Mouse (Mus musculus) heart, embryonic 15.5 days (tissue): ENCODE measurements around the gene Pecam1. TPM values are rescaled to one million over a fixed set of nuclear protein-coding genes. Genes with fewer than 3 reads are reported as not detected.

ENCODE experiments used
- ATAC-seq: fragments of 200-750 bp; cut with Nextera tagmentation; replicated peaks from 2 replicates; pipeline ENCODE4 v1.8.0; 2017; ENCODE audit warnings: low read depth, moderate TSS enrichment; ENCODE audit not compliant: insufficient number of reproducible peaks, insufficient read depth, low FRiP score
- H3K27ac ChIP-seq: fragments of 300-500 bp; sonication (generic); 2 replicates; pipeline ENCODE4 v1.5.1; 2015; ENCODE audit warnings: mild to moderate bottlenecking, inconsistent platforms
- H3K27me3 ChIP-seq: fragments of 300-500 bp; sonication (generic); 2 replicates; pipeline ENCODE4 v1.6.1; 2015; ENCODE audit warnings: inconsistent platforms
- H3K36me3 ChIP-seq: fragments of 300-500 bp; sonication (generic); 2 replicates; pipeline ENCODE4 v1.6.1; 2015; ENCODE audit warnings: mild to moderate bottlenecking, inconsistent platforms
- H3K4me1 ChIP-seq: fragments of 300-500 bp; sonication (generic); replicated peaks from 2 replicates; pipeline ENCODE4 v1.6.1; 2015; ENCODE audit warnings: inconsistent platforms
- H3K4me2 ChIP-seq: fragments of 300-500 bp; sonication (generic); 2 replicates; pipeline ENCODE4 v1.6.1; 2015; ENCODE audit warnings: inconsistent platforms, mild to moderate bottlenecking, moderate library complexity
- H3K4me3 ChIP-seq: fragments of 300-500 bp; sonication (generic); 2 replicates; pipeline ENCODE4 v1.5.1; 2015; ENCODE audit warnings: mild to moderate bottlenecking, inconsistent platforms
- H3K9ac ChIP-seq: fragments of 300-500 bp; sonication (generic); 2 replicates; pipeline ENCODE4 v1.6.1; 2015; ENCODE audit warnings: mild to moderate bottlenecking, inconsistent platforms
- H3K9me3 ChIP-seq: fragments of 300-500 bp; sonication (generic); replicated peaks from 2 replicates; pipeline ENCODE4 v1.6.1; 2016; ENCODE audit warnings: inconsistent platforms
- WGBS: fragments of 180-500 bp; shearing (Covaris S2); methylation state at CpG from one replicate; pipeline ENCODE4 v1.1.7; 2015; ENCODE audit warnings: mixed read lengths; 5-methylcytosine and 5-hydroxymethylcytosine counted together
- polyA plus RNA-seq: library from polyadenylated mRNA; unstranded; fragments of >200 nt; fragmentation: Nextera tagmentation; extraction: Ambion mirVana; gene quantifications from 2 replicates; pipeline ENCODE4 v1.2.1, GENCODE M21; 2015

Pecam1 gene
- polyA plus RNA-seq, 1 experiment from 2014 or later: 69.2 TPM

GRCm38 (mm10) chr11:106707085-106707484 is 43.3 kb downstream of the Pecam1 start:
- no peak for ATAC-seq
- 66% methylated on average over 8 of the region's 8 CpGs for WGBS
- Histone ChIP-seq H3K27me3 (no peaks in the 10 kb centered on the region), H3K27ac (no peak overlapping the region), H3K4me1 (peaks cover 19% of the 10 kb centered on the region), H3K9me3 (no peaks in the 10 kb centered on the region), H3K4me3 (no peak overlapping the region), H3K9ac (no peak overlapping the region), H3K4me2 (no peak overlapping the region), H3K36me3 (no peaks in the 10 kb centered on the region)

GRCm38 (mm10) chr11:106706212-106706611 is 44.2 kb downstream of the Pecam1 start:
- no peak overlapping the region for H3K4me2 ChIP-seq
- 19% methylated on average over 4 of the region's 4 CpGs for WGBS
- ATAC-seq: no peak
- peaks cover 19% of the 10 kb centered on the region for H3K4me1 ChIP-seq
- H3K27ac ChIP-seq: no peak overlapping the region
- no peaks in the 10 kb centered on the region for H3K27me3 ChIP-seq
- no peak overlapping the region for H3K4me3 ChIP-seq
- H3K9me3 ChIP-seq: no peaks in the 10 kb centered on the region
- H3K36me3 ChIP-seq: no peaks in the 10 kb centered on the region
- no peak overlapping the region for H3K9ac ChIP-seq

DNA sequence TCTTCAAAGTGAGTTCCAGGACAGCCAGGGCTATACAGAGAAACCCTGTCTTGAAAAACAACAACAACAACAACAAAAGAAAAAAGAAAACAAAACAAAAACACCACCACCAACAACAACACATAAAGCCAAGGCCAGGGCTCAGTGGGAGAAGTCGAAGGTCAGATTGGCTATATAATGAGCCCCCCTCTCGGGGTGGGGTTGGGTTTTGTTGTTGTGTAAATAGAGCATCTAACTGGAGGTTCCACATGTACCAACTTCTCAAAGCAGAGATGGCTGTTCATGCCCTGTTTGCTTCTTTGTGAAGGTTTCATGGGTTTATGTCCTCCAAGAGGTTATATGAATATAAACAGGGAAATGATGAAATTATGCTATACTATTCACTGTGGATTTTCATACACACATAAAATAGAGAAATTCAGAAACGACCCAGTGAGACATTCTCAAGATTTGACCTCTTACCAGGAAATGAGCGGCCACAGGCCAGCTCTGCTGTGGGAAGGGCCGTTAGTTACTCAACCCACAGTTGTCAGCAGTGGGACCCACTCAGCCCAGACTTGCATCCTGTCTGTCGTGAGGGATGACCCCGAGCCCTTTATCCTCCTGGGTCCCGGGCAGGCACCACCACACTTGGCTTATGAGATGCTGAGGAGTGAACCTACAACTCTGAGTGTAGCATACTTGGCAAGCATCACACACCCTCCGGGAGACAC is 45.9 kb downstream of the Pecam1 start:
- no peaks in the 10 kb centered on the region for H3K27me3 ChIP-seq
- H3K9ac ChIP-seq: no peak overlapping the region
- ATAC-seq: no peak
- WGBS: 67% methylated on average over 9 of the region's 9 CpGs
- H3K36me3 ChIP-seq: no peaks in the 10 kb centered on the region
- H3K4me3 ChIP-seq: no peak overlapping the region
- H3K4me1 ChIP-seq: peaks cover 16% of the 10 kb centered on the region
- no peak overlapping the region for H3K4me2 ChIP-seq
- H3K27ac ChIP-seq: no peak overlapping the region
- H3K9me3 ChIP-seq: no peaks in the 10 kb centered on the region

DNA sequence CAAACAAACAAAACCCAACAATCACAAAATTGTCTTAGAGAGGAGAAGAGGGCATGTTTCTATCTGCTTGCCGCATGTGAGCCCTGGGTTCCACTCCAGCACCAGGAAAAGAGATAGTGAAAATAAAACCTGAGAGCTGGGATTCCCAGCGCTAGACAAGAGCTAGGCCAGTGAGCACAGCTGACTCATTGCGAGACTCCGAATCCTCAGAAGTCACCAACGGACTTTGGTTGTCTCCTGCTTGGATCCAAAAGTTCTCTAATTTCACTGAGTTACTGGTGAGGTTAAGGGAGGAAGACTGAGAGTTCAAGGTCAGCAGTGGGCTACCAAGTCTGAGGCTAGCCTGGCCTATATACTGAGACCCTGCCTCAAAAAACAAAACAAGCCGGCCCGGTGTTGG is 46.5 kb downstream of the Pecam1 start:
- Histone ChIP-seq H3K4me3 (no peak overlapping the region), H3K9me3 (no peaks in the 10 kb centered on the region), H3K27me3 (no peaks in the 10 kb centered on the region), H3K27ac (no peak overlapping the region), H3K9ac (no peak overlapping the region), H3K36me3 (no peaks in the 10 kb centered on the region), H3K4me2 (no peak overlapping the region), H3K4me1 (peaks cover 15% of the 10 kb centered on the region)
- ATAC-seq: no peak
- WGBS: 92% methylated on average over 7 of the region's 7 CpGs

DNA sequence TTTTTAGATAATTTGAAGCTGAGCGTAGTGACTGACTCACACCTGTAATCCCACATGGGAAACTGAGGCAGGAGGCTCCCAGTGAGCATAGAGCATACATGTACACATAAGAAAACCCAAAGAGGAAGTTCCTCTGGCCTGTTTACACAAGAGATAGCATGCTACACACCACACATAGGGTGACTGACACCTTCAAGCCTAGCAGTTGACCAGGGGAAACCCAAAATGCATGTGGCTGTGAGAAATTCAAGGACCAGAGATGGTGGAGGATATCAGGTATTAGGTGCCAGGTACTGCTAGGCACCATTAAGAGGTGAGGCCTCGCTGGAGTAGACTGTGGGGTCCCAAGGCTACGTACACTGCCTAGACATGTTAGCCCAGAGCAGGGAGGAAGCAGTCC is 47.8 kb downstream of the Pecam1 start:
- Histone ChIP-seq H3K4me2 (no peak overlapping the region), H3K36me3 (no peaks in the 10 kb centered on the region), H3K9ac (no peak overlapping the region), H3K27ac (no peak overlapping the region), H3K27me3 (no peaks in the 10 kb centered on the region), H3K4me3 (no peak overlapping the region), H3K9me3 (no peaks in the 10 kb centered on the region; the same call in 1 of the 2 replicates), H3K4me1 (peaks cover 11% of the 10 kb centered on the region)
- no peak for ATAC-seq
- 81% methylated on average over 3 of the region's 3 CpGs for whole genome bisulfite sequencing

GRCm38 (mm10) chr11:106701589-106701988 is 48.8 kb downstream of the Pecam1 start:
- 74% methylated on average over 9 of the region's 9 CpGs for WGBS
- H3K27ac ChIP-seq: no peak overlapping the region
- no peak overlapping the region for H3K9ac ChIP-seq
- H3K36me3 ChIP-seq: no peaks in the 10 kb centered on the region
- peaks cover 4% of the 10 kb centered on the region; the same call in 1 of the 2 replicates for H3K4me1 ChIP-seq
- ATAC-seq: no peak
- no peak overlapping the region for H3K4me2 ChIP-seq
- H3K9me3 ChIP-seq: no peaks in the 10 kb centered on the region; the same call in 1 of the 2 replicates
- H3K27me3 ChIP-seq: no peaks in the 10 kb centered on the region
- no peak overlapping the region for H3K4me3 ChIP-seq

DNA sequence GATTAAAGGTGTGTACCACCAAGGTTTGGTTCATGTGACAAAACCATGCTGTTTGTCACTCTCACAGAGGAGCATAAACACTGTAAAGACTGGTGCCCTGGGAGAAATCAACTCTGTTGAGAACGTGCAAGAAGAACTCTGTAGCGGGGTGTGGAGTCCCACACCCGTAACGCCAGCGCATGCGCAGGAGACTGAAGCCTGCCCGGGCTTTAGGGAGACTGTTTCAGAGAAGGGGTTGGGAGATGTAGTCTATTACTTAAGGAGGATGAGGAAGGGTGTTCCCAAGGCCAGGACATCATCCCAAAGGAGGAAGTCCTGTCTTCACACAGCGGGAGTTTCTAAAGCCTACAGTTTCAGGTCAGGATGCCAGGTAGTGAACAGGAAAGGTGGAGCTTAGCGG is 51.3 kb downstream of the Pecam1 start:
- Histone ChIP-seq H3K4me1 (no peaks in the 10 kb centered on the region), H3K27ac (no peak overlapping the region), H3K9me3 (no peaks in the 10 kb centered on the region; the same call in 1 of the 2 replicates), H3K36me3 (no peaks in the 10 kb centered on the region), H3K27me3 (no peaks in the 10 kb centered on the region), H3K9ac (no peak overlapping the region), H3K4me3 (no peak overlapping the region), H3K4me2 (no peak overlapping the region)
- no peak for ATAC-seq
- 94% methylated on average over 9 of the region's 9 CpGs for WGBS

- 87% methylated on average over 6 of the region's 6 CpGs for WGBS
- no peak for ATAC-seq
- no peak overlapping the region for H3K9ac ChIP-seq
- no peak overlapping the region for H3K4me2 ChIP-seq
- no peak overlapping the region for H3K27ac ChIP-seq
- no peaks in the 10 kb centered on the region for H3K4me1 ChIP-seq
- no peaks in the 10 kb centered on the region for H3K36me3 ChIP-seq
- no peaks in the 10 kb centered on the region; the same call in 1 of the 2 replicates for H3K9me3 ChIP-seq
- H3K27me3 ChIP-seq: no peaks in the 10 kb centered on the region
- no peak overlapping the region for H3K4me3 ChIP-seq
These were observed 52.1 kb downstream of the Pecam1 start for GRCm38 (mm10) chr11:106698289-106698688.

DNA sequence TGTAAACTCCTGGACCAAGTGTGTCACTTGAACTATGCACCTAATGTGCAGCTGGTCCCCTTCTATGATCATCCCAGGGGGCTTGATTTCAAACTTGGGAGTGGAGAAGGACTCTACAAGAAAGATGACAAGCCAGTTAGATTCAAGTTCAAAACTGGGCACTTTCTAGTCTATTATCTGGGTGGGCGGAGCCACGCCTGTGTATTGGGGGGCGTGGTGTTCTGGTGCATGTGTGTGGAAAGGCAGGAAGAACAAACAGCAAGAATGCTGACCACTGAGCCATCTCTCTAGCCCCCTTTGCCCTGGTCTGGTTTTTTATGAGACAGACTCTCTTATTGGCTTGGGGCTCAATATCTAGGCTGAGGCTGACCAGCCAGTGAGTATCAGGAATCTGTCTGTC is 54.5 kb downstream of the Pecam1 start:
- ATAC-seq: no peak
- WGBS: 88% methylated on average over 3 of the region's 3 CpGs
- Histone ChIP-seq H3K4me1 (no peaks in the 10 kb centered on the region), H3K36me3 (no peaks in the 10 kb centered on the region), H3K9ac (no peak overlapping the region), H3K4me2 (no peak overlapping the region), H3K27me3 (no peaks in the 10 kb centered on the region), H3K9me3 (no peaks in the 10 kb centered on the region; the same call in 1 of the 2 replicates), H3K27ac (no peak overlapping the region), H3K4me3 (no peak overlapping the region)

GRCm38 (mm10) chr11:106692890-106693289 is 57.5 kb downstream of the Pecam1 start:
- Histone ChIP-seq H3K4me1 (peaks cover 9% of the 10 kb centered on the region; the same call in 1 of the 2 replicates), H3K9ac (no peak overlapping the region), H3K9me3 (no peaks in the 10 kb centered on the region), H3K36me3 (no peaks in the 10 kb centered on the region), H3K27ac (no peak overlapping the region), H3K4me2 (no peak overlapping the region), H3K4me3 (no peak overlapping the region), H3K27me3 (no peaks in the 10 kb centered on the region)
- ATAC-seq: no peak
- 59% methylated on average over 4 of the region's 4 CpGs for WGBS

DNA sequence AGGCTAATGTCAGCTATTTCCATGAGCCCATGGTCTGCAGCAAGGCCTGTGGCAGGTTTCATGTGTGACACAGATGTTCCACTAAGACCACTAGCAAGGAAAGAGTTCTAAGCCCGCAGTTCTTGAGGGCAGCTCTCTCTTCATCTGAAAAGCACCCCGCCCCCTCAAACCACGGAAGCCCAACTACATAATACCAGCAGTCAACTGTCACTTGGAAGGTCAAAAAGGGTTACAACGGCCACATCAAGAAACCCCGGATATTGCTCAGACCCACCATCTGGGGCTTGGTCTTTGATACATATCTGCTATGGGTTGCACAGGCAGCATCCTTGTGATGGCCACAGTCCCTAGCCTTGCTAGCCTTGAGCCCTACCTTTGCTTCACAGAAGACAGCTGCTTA is 62.1 kb downstream of the Pecam1 start:
- no peak for ATAC-seq
- no peaks in the 10 kb centered on the region for H3K9me3 ChIP-seq

DNA sequence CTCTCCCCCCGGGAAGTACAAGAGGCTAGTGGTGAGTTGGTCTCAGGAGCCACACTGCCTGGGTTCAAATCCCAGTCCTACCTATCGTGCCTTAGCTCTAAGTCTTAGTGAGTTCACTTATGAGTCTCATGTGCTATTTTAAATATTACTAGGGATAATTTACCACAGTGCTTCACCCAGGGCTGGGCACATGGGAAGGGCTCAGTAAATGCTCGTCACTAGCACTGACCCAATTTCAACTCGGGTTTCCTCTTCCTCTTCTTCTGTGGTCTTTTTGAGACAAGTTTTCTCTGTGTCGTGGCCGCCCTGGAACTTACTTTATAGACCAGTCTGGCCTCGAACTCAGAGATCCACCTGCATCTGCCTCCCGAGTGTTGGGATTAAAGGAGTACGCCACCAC is 63.1 kb downstream of the Pecam1 start:
- no peaks in the 10 kb centered on the region for H3K36me3 ChIP-seq
- no peak overlapping the region for H3K4me2 ChIP-seq
- H3K9me3 ChIP-seq: no peaks in the 10 kb centered on the region
- H3K4me3 ChIP-seq: no peak overlapping the region
- no peak overlapping the region for H3K27ac ChIP-seq
- H3K27me3 ChIP-seq: no peaks in the 10 kb centered on the region
- ATAC-seq: no peak
- WGBS: 84% methylated on average over 9 of the region's 9 CpGs
- H3K9ac ChIP-seq: no peak overlapping the region
- peaks cover 21% of the 10 kb centered on the region; the same call in 1 of the 2 replicates for H3K4me1 ChIP-seq

More for the DNA sequence above, 62.1 kb downstream of the Pecam1 start:
- Histone ChIP-seq H3K4me1 (peaks cover 20% of the 10 kb centered on the region; the same call in 1 of the 2 replicates), H3K4me3 (no peak overlapping the region), H3K27me3 (no peaks in the 10 kb centered on the region), H3K9ac (no peak overlapping the region), H3K27ac (no peak overlapping the region), H3K36me3 (no peaks in the 10 kb centered on the region), H3K4me2 (no peak overlapping the region)
- WGBS: 71% methylated on average over 5 of the region's 5 CpGs
